19 mouse cellular contexts compared by ENCODE assay signal in the genomic region with DNA sequence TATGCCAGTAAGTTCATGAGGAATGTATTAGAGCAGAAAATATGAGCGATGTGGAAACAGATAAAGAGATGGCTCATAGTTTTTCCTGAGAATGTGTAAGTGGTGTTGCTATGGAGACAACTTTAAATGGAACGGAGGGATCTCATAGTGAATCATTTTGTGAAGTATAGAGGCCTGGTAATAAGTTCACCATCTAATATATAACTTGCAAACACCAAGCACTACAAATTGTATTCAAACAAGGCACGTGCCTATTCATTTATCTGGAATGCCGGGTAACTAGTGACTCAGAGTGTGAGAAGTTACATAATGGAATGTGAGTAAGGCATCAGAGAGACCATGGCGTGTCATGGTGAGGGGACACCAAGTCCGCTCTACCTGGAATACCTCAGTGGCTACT. TPM values are rescaled to one million over a fixed set of nuclear protein-coding genes. Genes with fewer than 3 reads are reported as not detected.
"Had no signal": no experiment of that assay in that cellular context is flagged by ENCODE, and none has a peak within 500 bp of the region (broad histone marks: within the 10 kb centered on the region; RNA-seq: fewer than 3 reads in every experiment).

No protein-coding gene starts in this region.

- H3K4me1 ChIP-seq: midbrain, embryonic 13.5 days; midbrain, embryonic 15.5 days; neural tube, embryonic 12.5 days had no signal

- H3K4me2 ChIP-seq: lung, embryonic 14.5 days; midbrain, embryonic 11.5 days; midbrain, embryonic 13.5 days; midbrain, embryonic 15.5 days; neural tube, embryonic 12.5 days had no signal

- H3K4me3 ChIP-seq: midbrain, embryonic 13.5 days; midbrain, embryonic 15.5 days; neural tube, embryonic 12.5 days had no signal

- H3K9ac ChIP-seq: lung, embryonic 14.5 days; midbrain, embryonic 13.5 days; midbrain, embryonic 15.5 days; neural tube, embryonic 12.5 days had no signal

- DNase-seq: lung, adult 18-20 months; lung, embryonic 14.5 days; lung, postnatal 10 days; lung, postnatal 4 days; right cerebral cortex, postnatal 14 days; thymus, adult 18-20 months; thymus, postnatal 25 days; thymus, postnatal 4 days had no signal

- H3K27me3 ChIP-seq: midbrain, embryonic 13.5 days; midbrain, embryonic 15.5 days; neural tube, embryonic 12.5 days had no signal

- ATAC-seq: midbrain, embryonic 13.5 days; midbrain, embryonic 15.5 days had no signal

- H3K9me3 ChIP-seq: midbrain, embryonic 13.5 days; midbrain, embryonic 15.5 days; neural tube, embryonic 12.5 days had no signal

- H3K27ac ChIP-seq: midbrain, embryonic 13.5 days; midbrain, embryonic 15.5 days; neural tube, embryonic 12.5 days had no signal

RNA-seq across cellular contexts. Expression of gene Gm525, which starts 35.1 kb away (rescaled TPM):
- total RNA-seq: megakaryocyte, adult 5-6 weeks; megakaryocyte-erythroid progenitor cell, adult 5-6 weeks; midbrain, postnatal 0 days; monocyte, adult 5-6 weeks; neutrophil, adult 5-6 weeks had no signal
- polyA plus RNA-seq: lung, embryonic 14.5 days; midbrain, embryonic 11.5 days; midbrain, embryonic 13.5 days; midbrain, embryonic 15.5 days; neural tube, embryonic 12.5 days; neural tube, embryonic 14.5 days; spleen, adult 2 months had no signal
